Mouse (Mus musculus) MEL (cell line): ENCODE data around the gene Gm20449. TPM values are rescaled to one million over a fixed set of nuclear protein-coding genes. Genes with fewer than 3 reads are reported as not detected.
"Not testable (repeated sequence)": the region's sequence is repeated elsewhere in the genome, so short reads cannot be mapped to it uniquely, and the experiment has no call there.

Experiments
- DNase-seq: peaks from one replicate; pipeline ENCODE4 v3.0.0; 2011; ENCODE audit warnings: low read depth, low spot score
- H3K27ac ChIP-seq: 2 replicates; pipeline ENCODE4 v1.5.1; 2012; ENCODE audit warnings: low read depth, mild to moderate bottlenecking, control low read depth, low read length, moderate library complexity; ENCODE audit not compliant: control insufficient read depth
- H3K27me3 ChIP-seq, 2 experiments: fragments of 150-350 bp in 1 of 2; sonication (generic) in 1 of 2; 2 replicates each; pipeline ENCODE4 v1.6.1; 2012; ENCODE audit warnings: low read length in 2 of 2, mild to moderate bottlenecking in 2 of 2, improper control_type of control experiment in 1 of 2, moderate library complexity in 1 of 2; ENCODE audit not compliant: insufficient read depth in 2 of 2, control insufficient read depth in 1 of 2
- H3K36me3 ChIP-seq, 2 experiments: 2 replicates each; pipeline ENCODE4 v1.6.1; 2012 to 2014; ENCODE audit warnings: low read length in 2 of 2, improper control_type of control experiment in 1 of 2, inconsistent platforms in 1 of 2, mild to moderate bottlenecking in 1 of 2; ENCODE audit not compliant: insufficient read depth in 2 of 2, control insufficient read depth in 1 of 2
- H3K4me1 ChIP-seq, 2 experiments: fragments of 150-350 bp in 1 of 2; sonication (generic) in 1 of 2; 2 replicates each; pipeline ENCODE4 v1.6.1; 2012; ENCODE audit warnings: low read length in 2 of 2, improper control_type of control experiment in 1 of 2, mild to moderate bottlenecking in 1 of 2; ENCODE audit not compliant: insufficient read depth in 2 of 2, control insufficient read depth in 1 of 2
- H3K4me3 ChIP-seq, 2 experiments: fragments of 150-350 bp in 1 of 2; sonication (generic) in 1 of 2; 2 replicates each; pipeline ENCODE4 v1.5.1; 2012; ENCODE audit warnings: low read depth in 2 of 2, low read length in 2 of 2, mild to moderate bottlenecking in 2 of 2, moderate library complexity in 2 of 2, control low read depth in 1 of 2, improper control_type of control experiment in 1 of 2; ENCODE audit not compliant: control insufficient read depth in 1 of 2, insufficient read depth in 1 of 2
- H3K79me2 ChIP-seq: 2 replicates; pipeline ENCODE4 v1.6.1; 2012; ENCODE audit warnings: mild to moderate bottlenecking, low read length, moderate library complexity; ENCODE audit not compliant: control insufficient read depth, poor library complexity, insufficient read depth
- H3K9ac ChIP-seq: 2 replicates; pipeline ENCODE4 v1.6.1; 2012; ENCODE audit warnings: low read depth, mild to moderate bottlenecking, control low read depth, low read length, moderate library complexity; ENCODE audit not compliant: control insufficient read depth, poor library complexity, severe bottlenecking
- H3K9me3 ChIP-seq: fragments of 150-350 bp; sonication (generic); replicated peaks from 2 replicates; pipeline ENCODE4 v1.6.1; 2012; ENCODE audit warnings: mild to moderate bottlenecking, low read length, improper control_type of control experiment, moderate library complexity; ENCODE audit not compliant: insufficient read depth
- BHLHE40 ChIP-seq: IDR thresholded peaks from 2 replicates; pipeline ENCODE4 v1.6.1; 2012; ENCODE audit warnings: low read depth, mild to moderate bottlenecking, inconsistent platforms, low read length, improper control_type of control experiment, borderline replicate concordance
- CHD1 ChIP-seq: IDR thresholded peaks from 2 replicates; pipeline ENCODE4 v1.6.1; 2012; ENCODE audit warnings: low read depth, mild to moderate bottlenecking, inconsistent platforms, low read length, improper control_type of control experiment
- EP300 ChIP-seq, 2 experiments: IDR thresholded peaks; 2 replicates each; pipeline ENCODE4 v1.6.1; 2011; ENCODE audit warnings: improper control_type of control experiment in 2 of 2, low read length in 2 of 2, low read depth in 1 of 2, mild to moderate bottlenecking in 1 of 2
- ETS1 ChIP-seq: IDR thresholded peaks from 2 replicates; pipeline ENCODE4 v1.6.1; 2012; ENCODE audit warnings: low read depth, mild to moderate bottlenecking, inconsistent platforms, low read length, improper control_type of control experiment, moderate library complexity
- HCFC1 ChIP-seq: IDR thresholded peaks from 2 replicates; pipeline ENCODE4 v1.6.1; 2012; ENCODE audit warnings: low read depth, mild to moderate bottlenecking, inconsistent platforms, low read length, improper control_type of control experiment, moderate library complexity
- JUND ChIP-seq: IDR thresholded peaks from 2 replicates; pipeline ENCODE4 v1.6.1; 2011; ENCODE audit warnings: low read depth, mild to moderate bottlenecking, improper control_type of control experiment, low read length
- KAT2A ChIP-seq: conservative IDR thresholded peaks from 2 replicates; pipeline ENCODE4 v1.6.1; 2012; ENCODE audit warnings: low read depth, low read length, improper control_type of control experiment, inconsistent platforms
- MAFK ChIP-seq: IDR thresholded peaks from 2 replicates; pipeline ENCODE4 v1.6.1; 2011; ENCODE audit warnings: low read depth, mild to moderate bottlenecking, low read length, improper control_type of control experiment, borderline replicate concordance
- MAX ChIP-seq: IDR thresholded peaks from 2 replicates; pipeline ENCODE4 v1.6.1; 2011; ENCODE audit warnings: low read length, improper control_type of control experiment
- POLR2A ChIP-seq, 2 experiments: IDR thresholded peaks; 2 replicates each; pipeline ENCODE4 v1.6.1; 2011 to 2012; ENCODE audit warnings: low read length in 2 of 2, mild to moderate bottlenecking in 2 of 2, control low read depth in 1 of 2, improper control_type of control experiment in 1 of 2, low read depth in 1 of 2, moderate library complexity in 1 of 2; ENCODE audit not compliant: control insufficient read depth in 1 of 2, insufficient read depth in 1 of 2, poor library complexity in 1 of 2
- POLR2AphosphoS5 ChIP-seq: IDR thresholded peaks from 2 replicates; pipeline ENCODE4 v1.6.1; 2012; ENCODE audit warnings: low read depth, borderline replicate concordance, mild to moderate bottlenecking, inconsistent platforms, low read length, moderate library complexity, mixed read lengths
- RCOR1 ChIP-seq: IDR thresholded peaks from 2 replicates; pipeline ENCODE4 v1.6.1; 2012; ENCODE audit warnings: low read depth, mild to moderate bottlenecking, inconsistent platforms, low read length, improper control_type of control experiment
- SIN3A ChIP-seq: IDR thresholded peaks from 2 replicates; pipeline ENCODE4 v1.6.1; 2012; ENCODE audit warnings: low read length, improper control_type of control experiment, inconsistent platforms
- TBP ChIP-seq: IDR thresholded peaks from 2 replicates; pipeline ENCODE4 v1.8.0; 2011; ENCODE audit warnings: low read depth, low read length, improper control_type of control experiment
- TCF12 ChIP-seq: IDR thresholded peaks from 2 replicates; pipeline ENCODE4 v1.6.1; 2014; ENCODE audit warnings: low read depth, mild to moderate bottlenecking, inconsistent platforms, low read length, improper control_type of control experiment, moderate library complexity
- UBTF ChIP-seq: IDR thresholded peaks from 2 replicates; pipeline ENCODE4 v1.6.1; 2012; ENCODE audit warnings: low read depth, mild to moderate bottlenecking, inconsistent platforms, low read length, improper control_type of control experiment, moderate library complexity, borderline replicate concordance; ENCODE audit not compliant: insufficient read depth
- USF1 ChIP-seq: IDR thresholded peaks from 2 replicates; pipeline ENCODE4 v1.6.1; 2014; ENCODE audit warnings: low read depth, mild to moderate bottlenecking, inconsistent platforms, low read length, improper control_type of control experiment, moderate library complexity
- USF2 ChIP-seq, 2 experiments: IDR thresholded peaks; 2 replicates each; pipeline ENCODE4 v1.6.1; 2011 to 2012; ENCODE audit warnings: improper control_type of control experiment in 2 of 2, low read length in 2 of 2, borderline replicate concordance in 1 of 2, inconsistent platforms in 1 of 2, low read depth in 1 of 2, mild to moderate bottlenecking in 1 of 2; ENCODE audit not compliant: insufficient read depth in 1 of 2
- ZKSCAN1 ChIP-seq: IDR thresholded peaks from 2 replicates; pipeline ENCODE4 v1.6.1; 2012; ENCODE audit warnings: low read depth, mild to moderate bottlenecking, inconsistent platforms, low read length, improper control_type of control experiment, moderate library complexity
- ZMIZ1 ChIP-seq: IDR thresholded peaks from 2 replicates; pipeline ENCODE4 v1.6.1; 2012; ENCODE audit warnings: low read depth, mild to moderate bottlenecking, inconsistent platforms, low read length, improper control_type of control experiment, moderate library complexity
- polyA plus RNA-seq, 2 experiments: library from polyadenylated mRNA; stranded (reverse) in 1 of 2; unstranded in 1 of 2; fragments of >175 nt in 1 of 2; fragments of >200 nt in 1 of 2; gene quantifications; 2 replicates each; pipeline versions ENCODE4 v1.2.1 to v1.2.4; 2012; ENCODE audit warnings: low replicate concordance in 2 of 2, low read depth in 1 of 2; ENCODE audit not compliant: insufficient read length in 2 of 2, insufficient read depth in 1 of 2, missing spikeins in 1 of 2
- total RNA-seq: library from RNA; depleted of rRNA; stranded (reverse); fragments of 300-350 nt; gene quantifications from 2 replicates; pipeline ENCODE4 v1.2.3, GENCODE M21; 2012

Gene Gm20449
- total and polyA plus RNA-seq, 3 experiments = not detected

GRCm38 (mm10) chr7:41498464-41498863 is 753 bp downstream of the Gm20449 start:
- Histone ChIP-seq H3K9ac (peak overlapping the region; percentile 63), H3K4me3 (peak overlapping the region in 1 of 2 experiments; percentile 76; a peak in 3 of 4 replicates)
- H3K27ac ChIP-seq, H3K36me3 ChIP-seq, H3K4me1 ChIP-seq, H3K79me2 ChIP-seq, DNase-seq, H3K27me3 ChIP-seq, H3K9me3 ChIP-seq: not testable (repeated sequence)

GRCm38 (mm10) chr7:41497871-41498270 is 1.3 kb downstream of the Gm20449 start:
- Histone ChIP-seq H3K36me3 (0 out of 4 replicates have a peak, but pooled peaks cover 0 to 2% of the 10 kb centered on the region in 2 experiments), H3K9me3 (no peaks in the 10 kb centered on the region), H3K27ac (no peak overlapping the region), H3K27me3 (no peaks in the 10 kb centered on the region), H3K4me3 (no peak overlapping the region), H3K9ac (no peak overlapping the region), H3K79me2 (peaks cover 1% of the 10 kb centered on the region), H3K4me1 (no peaks in the 10 kb centered on the region)
- TF ChIP-seq UBTF (no peak), SIN3A (no peak), MAFK (no peak), EP300 (IDR thresholded peaks at IDR 0.05; ENCODE audit: low read depth in 1 of 2, low read length in 2 of 2) (no peak), JUND (no peak), USF1 (no peak), POLR2AphosphoS5 (no peak), ZMIZ1 (no peak), ZKSCAN1 (no peak), MAX (no peak), ETS1 (no peak), POLR2A (IDR thresholded peaks at IDR 0.05; ENCODE audit: control insufficient read depth in 1 of 2, insufficient read depth in 1 of 2, low read depth in 1 of 2, low read length in 2 of 2, poor library complexity in 1 of 2) (no peak), CHD1 (no peak), TBP (no peak), KAT2A (no peak), HCFC1 (no peak), USF2 (IDR thresholded peaks at IDR 0.05; ENCODE audit: borderline replicate concordance in 1 of 2, insufficient read depth in 1 of 2, low read depth in 1 of 2, low read length in 2 of 2) (no peak), RCOR1 (no peak), BHLHE40 (no peak), TCF12 (no peak)
- no peak for DNase-seq
